Mouse (Mus musculus) intestine, postnatal 0 days (tissue): Measurements from ENCODE around the gene Ang. TPM values are rescaled to one million over a fixed set of nuclear protein-coding genes. Genes with fewer than 3 reads are reported as not detected.
A peak's percentile ranks its signal among the peaks of the same experiment; 100 is the strongest.
"Not testable (repeated sequence)": the region's sequence is repeated elsewhere in the genome, so short reads cannot be mapped to it uniquely, and the experiment has no call there.

ENCODE experiments used
- ATAC-seq: fragments of 200-750 bp; cut with Nextera tagmentation; 2 replicates; pipeline ENCODE4 v1.8.0; 2017; ENCODE audit warnings: mild to moderate bottlenecking, moderate TSS enrichment, moderate library complexity
- H3K27ac ChIP-seq: fragments of 300-500 bp; sonication (generic); 2 replicates; pipeline ENCODE4 v1.5.1; 2014; ENCODE audit warnings: mild to moderate bottlenecking, low read depth, low read length, moderate library complexity
- H3K27me3 ChIP-seq: fragments of 300-500 bp; sonication (generic); replicated peaks from 2 replicates; pipeline ENCODE4 v1.6.1; 2014; ENCODE audit warnings: low read length, mixed read lengths; ENCODE audit not compliant: control insufficient read depth, insufficient read depth
- H3K36me3 ChIP-seq: fragments of 300-500 bp; sonication (generic); 2 replicates; pipeline ENCODE4 v1.6.1; 2014; ENCODE audit warnings: mild to moderate bottlenecking, moderate library complexity; ENCODE audit not compliant: control insufficient read depth, insufficient read depth
- H3K4me1 ChIP-seq: fragments of 300-500 bp; sonication (generic); replicated peaks from 2 replicates; pipeline ENCODE4 v1.6.1; 2014; ENCODE audit warnings: antibody characterized with exemption, low read length, mixed read lengths; ENCODE audit not compliant: control insufficient read depth, insufficient read depth
- H3K4me2 ChIP-seq: fragments of 300-500 bp; sonication (generic); replicated peaks from 2 replicates; pipeline ENCODE4 v1.6.1; 2014; ENCODE audit warnings: low read depth, mild to moderate bottlenecking, moderate library complexity
- H3K4me3 ChIP-seq: fragments of 300-500 bp; sonication (generic); 2 replicates; pipeline ENCODE4 v1.5.1; 2014; ENCODE audit warnings: low read depth, low read length
- H3K9ac ChIP-seq: fragments of 300-500 bp; sonication (generic); 2 replicates; pipeline ENCODE4 v1.6.1; 2014; ENCODE audit warnings: mild to moderate bottlenecking, low read depth, low read length
- H3K9me3 ChIP-seq: fragments of 300-500 bp; sonication (generic); 2 replicates; pipeline ENCODE4 v1.6.1; 2016; ENCODE audit warnings: mixed run types; ENCODE audit not compliant: control insufficient read depth
- CTCF ChIP-seq: sonication (generic); IDR thresholded peaks from 2 replicates; pipeline ENCODE4 v1.5.1; 2016; ENCODE audit warnings: low read depth, mild to moderate bottlenecking, control low read depth, antibody characterized with exemption, moderate library complexity
- WGBS: fragments of 180-500 bp; shearing (Covaris S2); extraction: QIAGEN DNeasy Blood & Tissue Kit; methylation state at CpG from one replicate; pipeline ENCODE4 v1.1.7; 2014; 5-methylcytosine and 5-hydroxymethylcytosine counted together
- polyA plus RNA-seq: library from polyadenylated mRNA; unstranded; fragments of >200 nt; fragmentation: Nextera tagmentation; extraction: Ambion mirVana; gene quantifications from 2 replicates; pipeline ENCODE4 v1.2.1, GENCODE M21; 2015

Ang gene
- polyA plus RNA-seq, 1 experiment from 2014 or later = 114 TPM

DNA sequence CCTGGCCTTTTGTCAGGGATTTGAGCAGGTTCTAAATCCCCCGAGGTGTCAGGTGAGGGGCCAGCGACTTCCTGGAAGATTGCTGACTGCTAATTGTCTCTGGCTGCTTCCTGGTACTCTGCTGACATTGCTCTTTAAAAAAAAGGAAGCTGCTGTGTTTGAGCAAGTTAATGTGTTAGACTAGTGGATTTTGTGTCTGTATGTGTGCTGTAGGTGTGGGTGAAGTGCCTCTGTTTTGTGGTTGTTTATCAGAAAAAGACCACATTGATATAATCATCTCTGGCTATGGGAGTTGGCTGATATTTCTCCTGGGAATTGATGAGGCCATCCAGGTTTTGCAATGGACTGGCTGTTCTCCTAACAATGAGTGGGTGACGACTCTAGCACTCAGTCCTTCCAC is 2.5 kb downstream of the Ang start:
- no peak overlapping the region for H3K4me3 ChIP-seq
- no peak overlapping the region for H3K9ac ChIP-seq
- no peaks in the 10 kb centered on the region for H3K27me3 ChIP-seq
- 15% methylated on average over 3 of the region's 3 CpGs for WGBS
- H3K36me3 ChIP-seq = no peaks in the 10 kb centered on the region
- TF ChIP-seq CTCF = no peak
- H3K4me1 ChIP-seq = no peaks in the 10 kb centered on the region; the same call in 1 of the 2 replicates
- H3K27ac ChIP-seq = 0 out of 2 replicates have a peak overlapping the region, but pooled peaks have one; percentile 15
- peak overlapping the region; percentile 7; the same call in 1 of the 2 replicates for H3K4me2 ChIP-seq
- no peaks in the 10 kb centered on the region for H3K9me3 ChIP-seq
- no peak for ATAC-seq

DNA sequence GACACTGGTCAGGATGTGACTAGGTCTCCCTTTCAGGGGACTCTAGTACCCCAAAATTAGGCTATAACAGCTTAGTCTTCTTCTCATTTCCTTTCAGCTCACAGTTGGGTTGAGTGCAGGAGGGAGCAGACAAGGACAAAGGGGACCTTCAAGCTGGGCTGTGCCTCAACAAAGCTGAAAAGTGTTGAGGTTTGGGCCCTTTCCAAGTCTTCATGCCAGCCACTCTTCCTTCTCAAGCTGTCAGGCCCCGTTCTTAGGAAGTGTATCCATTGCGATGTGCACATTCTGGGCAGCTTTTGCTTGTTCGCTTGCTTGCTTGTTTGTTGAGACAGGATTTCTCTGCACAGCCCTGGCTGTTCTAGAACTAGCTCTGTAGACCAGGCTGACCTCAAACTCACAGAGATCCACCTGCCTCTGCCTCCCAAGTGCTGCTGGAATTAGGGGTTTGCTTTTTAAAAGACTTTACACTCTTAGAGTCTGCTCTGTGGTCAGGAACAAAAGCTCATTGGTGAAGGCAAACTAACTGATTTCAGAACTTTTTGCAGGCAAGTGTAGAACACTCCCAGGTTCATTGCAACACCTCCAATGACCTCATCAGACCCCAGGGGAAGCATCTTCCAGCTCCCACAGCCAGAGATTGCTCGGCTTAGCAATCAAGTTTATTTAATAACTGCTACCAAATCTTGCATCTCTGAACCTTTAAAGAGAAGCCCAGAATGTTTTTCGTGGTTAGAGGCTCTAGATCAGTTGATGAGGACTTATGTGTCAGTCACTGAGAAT is 3.3 kb downstream of the Ang start:
- Histone ChIP-seq H3K4me3 (no peak overlapping the region), H3K27me3 (no peaks in the 10 kb centered on the region), H3K36me3 (no peaks in the 10 kb centered on the region), H3K4me2 (no peak overlapping the region), H3K27ac (0 out of 2 replicates have a peak overlapping the region, but pooled peaks have one; percentile 15), H3K9me3 (no peaks in the 10 kb centered on the region), H3K9ac (no peak overlapping the region), H3K4me1 (no peaks in the 10 kb centered on the region; the same call in 1 of the 2 replicates)
- WGBS = 73% methylated on average over 5 of the region's 5 CpGs
- no peak for TF ChIP-seq CTCF
- no peak for ATAC-seq

DNA sequence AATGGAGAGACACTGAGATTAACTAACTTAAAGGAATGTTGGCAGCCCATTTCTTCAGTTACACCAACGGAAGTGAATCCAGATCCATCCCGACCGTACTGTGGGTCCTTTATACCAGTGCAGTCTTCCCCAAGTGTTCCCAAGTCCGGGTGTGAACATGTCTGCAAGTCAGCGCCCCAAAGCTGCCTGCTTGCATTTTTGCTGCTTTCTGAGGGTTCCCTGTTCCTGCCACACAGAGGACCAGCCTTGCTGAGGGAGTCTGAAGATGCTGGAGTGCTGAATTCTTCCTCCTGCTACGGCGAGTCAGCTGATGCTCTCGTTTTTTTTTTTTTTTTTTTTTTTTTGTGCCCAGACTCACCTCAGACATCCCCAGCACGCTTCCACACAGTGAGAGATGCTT is 4.0 kb downstream of the Ang start:
- Histone ChIP-seq H3K27me3 (no peaks in the 10 kb centered on the region), H3K27ac (no peak overlapping the region), H3K4me1 (no peaks in the 10 kb centered on the region; the same call in 1 of the 2 replicates), H3K9me3 (no peaks in the 10 kb centered on the region), H3K4me2 (no peak overlapping the region), H3K4me3 (no peak overlapping the region), H3K36me3 (no peaks in the 10 kb centered on the region), H3K9ac (no peak overlapping the region)
- 72% methylated on average over 8 of the region's 9 CpGs for WGBS
- ATAC-seq = no peak
- TF ChIP-seq CTCF = no peak

- H3K27me3 ChIP-seq = no peaks in the 10 kb centered on the region
- TF ChIP-seq CTCF = no peak
- peak overlapping the region; percentile 54 for H3K4me2 ChIP-seq
- peak; percentile 83 for ATAC-seq
- H3K9ac ChIP-seq = no peak overlapping the region
- no peaks in the 10 kb centered on the region for H3K36me3 ChIP-seq
- no peaks in the 10 kb centered on the region; the same call in 1 of the 2 replicates for H3K4me1 ChIP-seq
- peak overlapping the region; percentile 31 for H3K4me3 ChIP-seq
- 16% methylated on average over 9 of the region's 9 CpGs for WGBS
- peak overlapping the region; percentile 30 for H3K27ac ChIP-seq
- no peaks in the 10 kb centered on the region for H3K9me3 ChIP-seq
These were observed 5.0 kb downstream of the Ang start for GRCm38 (mm10) chr14:51095736-51096524.

GRCm38 (mm10) chr14:51098300-51098699 is 7.3 kb downstream of the Ang start:
- 20% methylated on average over 1 of the region's 1 CpGs for WGBS
- not testable (repeated sequence) for H3K27ac ChIP-seq, H3K9me3 ChIP-seq, H3K4me1 ChIP-seq, H3K9ac ChIP-seq, H3K36me3 ChIP-seq, H3K27me3 ChIP-seq
- H3K4me2 ChIP-seq = peak overlapping the region; percentile 54
- 0 out of 2 replicates have a peak overlapping the region, but pooled peaks have one; percentile 2 for H3K4me3 ChIP-seq
- 0 out of 2 replicates have a peak, but pooled peaks have one; percentile 14 for ATAC-seq
- TF ChIP-seq CTCF = peak; percentile 81

DNA sequence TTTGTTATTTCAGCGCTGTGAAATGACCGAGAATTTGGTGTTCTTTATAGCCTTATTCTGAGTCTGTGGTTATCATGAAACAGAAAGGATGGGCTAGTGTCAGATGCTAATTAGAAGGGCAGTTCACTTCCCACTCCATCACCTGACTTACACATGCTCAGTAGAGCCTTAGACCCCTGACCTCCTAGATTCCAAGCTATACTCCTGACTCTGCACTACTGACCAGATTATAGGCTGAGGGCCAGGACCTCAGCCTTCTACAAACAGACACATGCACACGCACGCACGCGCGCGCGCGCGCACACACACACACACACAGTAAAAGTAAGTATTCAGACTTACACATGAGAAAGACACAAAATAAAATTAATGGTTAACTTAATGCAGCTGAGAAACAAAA is 8.0 kb downstream of the Ang start:
- peaks cover 3% of the 10 kb centered on the region; the same call in 1 of the 2 replicates for H3K36me3 ChIP-seq
- no peaks in the 10 kb centered on the region for H3K27me3 ChIP-seq
- no peak overlapping the region for H3K4me3 ChIP-seq
- no peak overlapping the region for H3K9ac ChIP-seq
- ATAC-seq = no peak
- TF ChIP-seq CTCF = no peak
- no peak overlapping the region for H3K27ac ChIP-seq
- WGBS = 85% methylated on average over 11 of the region's 11 CpGs
- H3K9me3 ChIP-seq = no peaks in the 10 kb centered on the region
- H3K4me2 ChIP-seq = peak overlapping the region; percentile 54
- no peaks in the 10 kb centered on the region; the same call in 1 of the 2 replicates for H3K4me1 ChIP-seq
